Mouse (Mus musculus): ENCODE measurements around the gene Fbxo7. TPM values are rescaled to one million over a fixed set of nuclear protein-coding genes. Genes with fewer than 3 reads are reported as not detected.

The Fbxo7 gene
- polyA plus RNA-seq, 1 experiment from 2014 or later = 26.1 TPM

Other genes with a start within 250 kb of the Fbxo7 start
- 68.0 and 75.0 TPM in 2 replicates for gene Pwp1, start 192.5 kb upstream of the Fbxo7 start, polyA plus RNA-seq (2014; fragmentation: Nextera tagmentation; extraction: Ambion mirVana)
- 20.8 and 22.3 TPM in 2 replicates for gene Prdm4, start 104.8 kb upstream of the Fbxo7 start, polyA plus RNA-seq (2014; fragmentation: Nextera tagmentation; extraction: Ambion mirVana)
- 0.49 and 0.80 TPM in 2 replicates for gene Ascl4, start 94.3 kb upstream of the Fbxo7 start, polyA plus RNA-seq (2014; fragmentation: Nextera tagmentation; extraction: Ambion mirVana)
- 149 and 174 TPM in 2 replicates for gene Rtcb, start 64.1 kb upstream of the Fbxo7 start, polyA plus RNA-seq (2014; fragmentation: Nextera tagmentation; extraction: Ambion mirVana)
- 1.9 and 2.9 TPM in 2 replicates for gene Bpifc, start 10.1 kb upstream of the Fbxo7 start, polyA plus RNA-seq (2014; fragmentation: Nextera tagmentation; extraction: Ambion mirVana)